Mouse (Mus musculus) cortical plate, adult 2 months (tissue): ENCODE data around the gene Arhgap23.

Experiments
- CTCF ChIP-seq: fragments of 200-500 bp; IDR thresholded peaks from 2 replicates; pipeline ENCODE4 v1.5.1; 2011; ENCODE audit warnings: mild to moderate bottlenecking, control low read depth, low read length; ENCODE audit not compliant: insufficient read depth; ENCODE audit errors: extremely low read depth
- POLR2A ChIP-seq: fragments of 200-500 bp; IDR thresholded peaks from 2 replicates; pipeline ENCODE4 v1.6.1; 2011; ENCODE audit warnings: mild to moderate bottlenecking, low read length, control low read depth; ENCODE audit not compliant: insufficient read depth; ENCODE audit errors: extremely low read depth

GRCm38 (mm10) chr11:97500720-97501448 lies 85.6 kb downstream of the Arhgap23 start:
- TF ChIP-seq CTCF (no peak), POLR2A (no peak)
